Mouse (Mus musculus): ENCODE results near the gene Ano4.

DNA sequence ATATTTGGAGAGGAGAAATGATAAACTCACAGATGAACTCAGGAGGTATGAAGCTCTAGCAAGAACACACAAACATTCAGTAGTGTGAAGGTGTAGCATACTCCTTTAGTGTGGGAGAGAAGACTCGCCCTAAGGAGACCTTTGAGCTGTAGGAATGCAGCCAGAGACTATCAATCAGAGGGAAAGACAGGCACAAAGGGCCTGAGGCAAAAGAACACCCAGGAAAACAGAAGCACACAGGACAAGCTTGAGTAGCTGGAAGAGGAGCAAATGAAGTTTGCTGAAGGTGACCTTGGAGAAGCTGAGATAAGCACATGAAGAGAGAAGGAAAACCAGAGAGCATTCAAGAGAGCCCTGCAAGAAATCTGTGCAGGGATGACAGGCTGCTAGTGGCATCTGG is 25.5 kb upstream of the Ano4 start:
- TF ChIP-seq MAFK (IDR thresholded peaks at IDR 0.05; ENCODE audit: insufficient read depth, low read depth, low read length) (no peak), ZNF384 (IDR thresholded peaks at IDR 0.05; ENCODE audit: low read depth, low read length) (no peak), ZC3H11A (IDR thresholded peaks at IDR 0.05; ENCODE audit: borderline replicate concordance, low read depth, low read length) (no peak), CHD2 (IDR thresholded peaks at IDR 0.05; ENCODE audit: low read depth, low read length) (no peak), HCFC1 (IDR thresholded peaks at IDR 0.05; ENCODE audit: borderline replicate concordance, insufficient read depth, low read length) (no peak)
